Mouse (Mus musculus) heart, adult 2 months (tissue): Measurements from ENCODE around the gene Siah2. TPM values are rescaled to one million over a fixed set of nuclear protein-coding genes. Genes with fewer than 3 reads are reported as not detected.

Source experiments
- DNase-seq, 2 experiments: peaks; one replicate each; pipeline ENCODE4 v3.0.0; 2021
- H3K27ac ChIP-seq: fragments of 200-600 bp; 2 replicates; pipeline ENCODE4 v1.8.1; 2022
- H3K27me3 ChIP-seq: fragments of 200-500 bp; 2 replicates; pipeline ENCODE4 v1.6.1; 2012; ENCODE audit warnings: mild to moderate bottlenecking, low read length, inconsistent platforms, mixed read lengths; ENCODE audit not compliant: control insufficient read depth, insufficient read depth
- H3K36me3 ChIP-seq: fragments of 200-500 bp; 2 replicates; pipeline ENCODE4 v1.6.1; 2012; ENCODE audit warnings: low read length, inconsistent platforms; ENCODE audit not compliant: control insufficient read depth, insufficient read depth
- H3K4me1 ChIP-seq: fragments of 200-500 bp; 2 replicates; pipeline ENCODE4 v1.6.1; 2011; ENCODE audit warnings: low read length; ENCODE audit not compliant: control insufficient read depth, insufficient read depth
- H3K4me3 ChIP-seq: fragments of 200-600 bp; 2 replicates; pipeline ENCODE4 v1.8.1; 2022
- H3K79me2 ChIP-seq: fragments of 200-500 bp; replicated peaks from 2 replicates; pipeline ENCODE4 v1.6.1; 2012; ENCODE audit warnings: mild to moderate bottlenecking, inconsistent platforms, low read length, moderate library complexity, mixed read lengths; ENCODE audit not compliant: control insufficient read depth, insufficient read depth
- H3K9ac ChIP-seq: fragments of 200-500 bp; 2 replicates; pipeline ENCODE4 v1.6.1; 2012; ENCODE audit warnings: low read depth, mild to moderate bottlenecking, control low read depth, inconsistent platforms, low read length, mixed read lengths
- CTCF ChIP-seq: fragments of 200-600 bp; IDR thresholded peaks from 2 replicates; pipeline ENCODE4 v1.8.1; 2022; ENCODE audit warnings: antibody characterized with exemption, mild to moderate bottlenecking, moderate library complexity
- EP300 ChIP-seq: fragments of 200-500 bp; IDR thresholded peaks from 2 replicates; pipeline ENCODE4 v1.6.1; 2011; ENCODE audit warnings: low read depth, low read length, control low read depth; ENCODE audit not compliant: insufficient read depth
- POLR2A ChIP-seq: fragments of 200-500 bp; IDR thresholded peaks from 2 replicates; pipeline ENCODE4 v1.6.1; 2011; ENCODE audit warnings: mild to moderate bottlenecking, low read depth, low read length, control low read depth; ENCODE audit not compliant: insufficient read depth
- WGBS: fragments of 180-500 bp; shearing (Covaris S2); methylation state at CpG from one replicate; pipeline ENCODE4 v1.1.7; 2018; 5-methylcytosine and 5-hydroxymethylcytosine counted together
- intact Hi-C: fragments of 180-260 bp; cut with DNase I; formaldehyde crosslinking; loops from one replicate; pipeline ENCODE4 v1.15.1; 2025
- polyA plus RNA-seq: library from polyadenylated mRNA; depleted of rRNA; stranded (reverse); fragments of >200 nt; gene quantifications from 2 replicates; pipeline ENCODE4 v1.2.3, GENCODE M21; 2012
- total RNA-seq, 2 experiments: library from RNA; stranded (reverse); gene quantifications; 2 replicates each; pipeline ENCODE4 v1.2.3; 2021

Gene Siah2
- total and polyA plus RNA-seq, 3 experiments: 8.8 to 10.9 (median 9.0) TPM

DNA sequence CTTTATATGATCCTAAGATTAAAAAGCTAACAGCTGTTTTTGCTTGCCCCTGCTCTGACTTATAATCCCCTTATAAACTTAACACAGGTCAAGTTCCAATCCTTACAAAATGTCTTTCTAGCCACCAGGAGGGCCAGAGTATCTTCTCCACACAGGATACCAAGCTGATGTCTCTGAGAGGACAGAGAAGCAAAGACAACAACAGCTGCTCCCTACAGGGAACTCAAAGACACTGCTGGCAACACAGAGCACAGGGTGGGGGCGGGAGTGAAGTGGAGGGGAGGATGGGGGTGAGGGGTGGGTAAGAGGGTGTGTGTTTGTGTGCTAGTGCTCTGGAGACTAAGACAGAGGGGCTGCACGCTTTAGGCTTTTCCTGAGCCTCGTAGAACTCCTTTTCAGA, 14.6 kb downstream of the Siah2 start:
- Histone ChIP-seq H3K79me2 (0 out of 2 replicates have a peak, but pooled peaks cover 1% of the 10 kb centered on the region), H3K27ac (no peak overlapping the region), H3K36me3 (no peaks in the 10 kb centered on the region), H3K4me3 (no peak overlapping the region), H3K4me1 (peaks cover 3% of the 10 kb centered on the region), H3K27me3 (no peaks in the 10 kb centered on the region), H3K9ac (no peak overlapping the region)
- no peak for DNase-seq
- 89% methylated on average over 3 of the region's 3 CpGs for WGBS
- TF ChIP-seq CTCF: no peak
- TF ChIP-seq EP300: no peak
- TF ChIP-seq POLR2A: no peak
- intact Hi-C loops: no loop called here

GRCm38 (mm10) chr3:58673295-58673694, 18.9 kb downstream of the Siah2 start:
- Histone ChIP-seq H3K36me3 (no peaks in the 10 kb centered on the region), H3K27me3 (no peaks in the 10 kb centered on the region), H3K9ac (no peak overlapping the region), H3K79me2 (no peaks in the 10 kb centered on the region), H3K4me3 (no peak overlapping the region), H3K27ac (no peak overlapping the region), H3K4me1 (peaks cover 3% of the 10 kb centered on the region; the same call in 1 of the 2 replicates)
- intact Hi-C loops: no loop called here
- TF ChIP-seq CTCF (no peak), EP300 (no peak)
- 91% methylated on average over 5 of the region's 5 CpGs for WGBS
- no peak for DNase-seq

- H3K79me2 ChIP-seq: no peaks in the 10 kb centered on the region
- no peaks in the 10 kb centered on the region for H3K36me3 ChIP-seq
- no peak overlapping the region for H3K27ac ChIP-seq
- no peaks in the 10 kb centered on the region for H3K27me3 ChIP-seq
- no peak for DNase-seq
- intact Hi-C loops: no loop called here
- H3K4me1 ChIP-seq: peaks cover 3% of the 10 kb centered on the region; the same call in 1 of the 2 replicates
- H3K9ac ChIP-seq: no peak overlapping the region
- H3K4me3 ChIP-seq: no peak overlapping the region
- WGBS: 67% methylated on average over 4 of the region's 4 CpGs
- no peak for TF ChIP-seq EP300
- TF ChIP-seq POLR2A: no peak
- TF ChIP-seq CTCF: no peak
Measured at GRCm38 (mm10) chr3:58672481-58673183, 19.6 kb downstream of the Siah2 start.

GRCm38 (mm10) chr3:58671616-58672250, 20.5 kb downstream of the Siah2 start:
- no peak for TF ChIP-seq EP300
- no peak for TF ChIP-seq POLR2A
- no peak for TF ChIP-seq CTCF
- H3K4me1 ChIP-seq: peaks cover 3% of the 10 kb centered on the region; the same call in 1 of the 2 replicates
- H3K9ac ChIP-seq: no peak overlapping the region
- H3K79me2 ChIP-seq: no peaks in the 10 kb centered on the region
- intact Hi-C loops: no loop called here
- H3K36me3 ChIP-seq: no peaks in the 10 kb centered on the region
- H3K27me3 ChIP-seq: no peaks in the 10 kb centered on the region
- WGBS: 43% methylated on average over 6 of the region's 6 CpGs
- peak in 1 of 2 experiments; percentile 25 for DNase-seq
- H3K27ac ChIP-seq: no peak overlapping the region
- H3K4me3 ChIP-seq: no peak overlapping the region

- Histone ChIP-seq H3K27ac (no peak overlapping the region), H3K79me2 (no peaks in the 10 kb centered on the region), H3K4me3 (no peak overlapping the region), H3K4me1 (no peaks in the 10 kb centered on the region), H3K36me3 (no peaks in the 10 kb centered on the region), H3K27me3 (no peaks in the 10 kb centered on the region), H3K9ac (no peak overlapping the region)
- no peak for DNase-seq
- intact Hi-C loops: no loop called here
- WGBS: 85% methylated on average over 7 of the region's 7 CpGs
- TF ChIP-seq EP300 (no peak), CTCF (no peak), POLR2A (no peak)
Measured at GRCm38 (mm10) chr3:58663970-58664369, 28.2 kb downstream of the Siah2 start.

- intact Hi-C loops: no loop called here
- no peaks in the 10 kb centered on the region for H3K36me3 ChIP-seq
- TF ChIP-seq CTCF (no peak), EP300 (no peak), POLR2A (no peak)
Measured at GRCm38 (mm10) chr3:58660636-58661035, 31.6 kb downstream of the Siah2 start.

More at GRCm38 (mm10) chr3:58660636-58661035, 31.6 kb downstream of the Siah2 start:
- no peak for DNase-seq
- Histone ChIP-seq H3K4me1 (no peaks in the 10 kb centered on the region), H3K4me3 (no peak overlapping the region), H3K79me2 (no peaks in the 10 kb centered on the region), H3K9ac (no peak overlapping the region), H3K27ac (no peak overlapping the region), H3K27me3 (no peaks in the 10 kb centered on the region)
- 87% methylated on average over 4 of the region's 4 CpGs for WGBS
